Mouse (Mus musculus) skeletal muscle tissue, adult 2 months (tissue): Measurements from ENCODE around the gene Krtap12-1.
"Not testable (repeated sequence)": the region's sequence is repeated elsewhere in the genome, so short reads cannot be mapped to it uniquely, and the experiment has no call there.

ENCODE experiments used
- DNase-seq: peaks from one replicate; pipeline ENCODE4 v3.0.0-alpha.2; 2012; ENCODE audit warnings: low read depth, low spot score

Krtap12-1 gene

GRCm38 (mm10) chr10:77720299-77720698, at the start of gene Krtap12-1:
TSS of gene Krtap12-1 (plus strand) at chr10:77720599.
- not testable (repeated sequence) for DNase-seq

DNA sequence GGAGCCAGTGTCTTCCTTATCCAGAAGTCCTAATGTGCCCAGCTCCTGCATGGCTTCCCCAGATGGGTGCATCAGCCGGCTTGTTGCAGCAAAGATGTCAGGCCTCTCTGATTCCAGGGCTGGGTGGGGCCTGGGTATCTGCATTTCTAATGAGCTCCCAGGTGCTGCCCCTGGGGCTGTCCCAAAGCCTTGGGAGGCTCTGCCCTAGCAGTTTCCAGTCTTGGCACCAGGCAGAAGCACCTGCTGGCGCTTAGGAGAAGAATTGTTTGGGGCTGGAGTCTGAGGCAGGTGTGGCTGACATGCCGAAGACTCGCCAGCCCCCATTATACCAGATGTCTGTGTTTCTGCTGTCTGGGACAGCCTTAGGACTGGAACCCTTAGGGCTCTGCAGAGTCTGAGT, 49.7 kb upstream of the Krtap12-1 start:
- no peak for DNase-seq

- no peak for DNase-seq
These were observed 48.9 kb upstream of the Krtap12-1 start for GRCm38 (mm10) chr10:77671519-77671918.

- no peak for DNase-seq
These were observed 46.6 kb upstream of the Krtap12-1 start for GRCm38 (mm10) chr10:77673765-77674164.

DNA sequence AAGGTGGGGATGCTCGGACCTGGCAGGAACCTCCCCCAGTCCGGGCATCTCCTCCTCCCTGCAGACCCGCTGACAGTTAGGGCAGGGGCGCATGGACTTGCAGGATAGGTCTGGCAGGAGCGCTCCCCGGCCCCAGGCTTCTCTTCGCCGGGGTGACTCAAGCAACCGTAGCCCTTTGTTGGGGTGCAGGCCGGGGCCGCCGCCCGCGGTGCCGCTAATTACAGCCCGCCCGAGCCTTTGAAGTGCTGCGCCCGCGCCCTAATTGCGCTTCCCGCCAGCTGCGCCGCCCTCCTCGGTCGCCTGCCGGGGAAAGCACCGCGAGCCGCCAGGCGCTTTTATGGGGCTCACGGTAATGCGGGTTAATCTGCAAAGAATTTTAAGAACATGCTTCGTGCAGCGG, 42.8 kb upstream of the Krtap12-1 start:
- no peak for DNase-seq

GRCm38 (mm10) chr10:77682994-77683393, 37.4 kb upstream of the Krtap12-1 start:
- no peak for DNase-seq

GRCm38 (mm10) chr10:77684181-77684580, 36.2 kb upstream of the Krtap12-1 start:
- no peak for DNase-seq

GRCm38 (mm10) chr10:77685895-77686664, 34.3 kb upstream of the Krtap12-1 start, which contains the start of gene Tspear:
TSS of gene Tspear (plus strand) at chr10:77686569.
- no peak for DNase-seq

DNA sequence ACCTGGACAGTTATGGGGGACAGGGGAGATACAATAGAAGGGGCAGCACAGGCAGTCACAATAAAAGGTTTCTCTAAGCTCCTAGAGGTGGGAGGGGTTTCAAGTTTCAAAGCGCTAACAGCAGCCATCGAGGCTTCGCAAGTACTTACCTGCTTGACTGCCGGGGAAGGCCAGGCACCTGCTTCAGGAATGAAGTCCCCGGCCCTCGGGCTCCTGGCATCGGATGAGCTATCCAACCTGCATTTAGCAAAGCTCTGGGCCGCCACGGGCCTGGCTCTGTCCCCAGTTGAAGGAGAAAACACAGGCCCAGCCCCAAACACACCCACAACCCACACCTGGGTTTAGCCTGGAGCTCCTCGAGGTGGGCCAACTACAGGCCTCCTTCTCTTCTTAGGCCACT, 33.4 kb upstream of the Krtap12-1 start:
- no peak for DNase-seq

GRCm38 (mm10) chr10:77690356-77690807, 30.0 kb upstream of the Krtap12-1 start, which contains the start of gene Gm19402:
TSS of gene Gm19402 (minus strand) at chr10:77690757.
- DNase-seq = not testable (repeated sequence)

DNA sequence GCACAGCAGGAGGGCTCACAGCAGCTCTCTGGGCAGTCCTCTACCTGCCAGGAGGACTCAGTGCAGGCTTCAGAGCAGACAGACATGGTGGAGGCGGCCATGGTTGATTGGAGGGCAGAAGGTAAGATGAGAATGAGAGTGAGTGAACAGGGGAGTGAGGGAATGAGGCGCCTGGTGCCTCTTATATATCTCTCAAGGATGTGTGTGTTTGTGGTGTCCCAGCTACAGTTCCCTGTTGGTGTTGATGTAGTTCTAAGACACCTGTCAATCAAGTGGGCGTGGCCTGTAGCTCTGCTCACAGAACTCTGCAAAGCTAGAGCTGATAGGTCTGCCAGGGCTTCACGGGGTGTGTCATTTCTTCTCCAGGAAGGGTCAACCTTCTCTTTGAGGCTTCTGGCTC, 23.3 kb upstream of the Krtap12-1 start, which contains the start of gene Gm9508:
TSS of gene Gm9508 (minus strand) at position 101 of the 400 bp plus-strand sequence.
- no peak for DNase-seq

GRCm38 (mm10) chr10:77706326-77706725, 14.1 kb upstream of the Krtap12-1 start, which contains the start of gene Gm10272:
TSS of gene Gm10272 (plus strand) at chr10:77706626.
- DNase-seq = no peak

DNA sequence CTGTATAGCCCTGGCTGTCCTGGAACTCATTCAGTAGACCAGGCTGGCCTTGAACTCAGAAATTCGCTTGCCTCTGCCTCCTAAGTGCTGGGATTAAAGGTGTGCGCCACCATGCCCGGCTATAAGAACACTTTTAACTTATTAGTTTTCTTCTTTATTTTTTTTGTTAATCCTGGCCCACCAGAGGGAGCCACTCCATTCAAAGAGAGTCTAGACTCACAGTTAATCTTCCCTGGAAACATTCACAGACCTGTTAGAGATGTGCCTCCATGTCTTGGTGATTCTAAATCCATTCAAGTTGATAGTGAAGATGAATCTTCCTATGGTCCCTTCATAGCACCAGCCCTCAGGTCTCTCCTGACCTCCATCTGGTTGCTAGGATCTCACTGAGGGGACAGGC, 10.6 kb upstream of the Krtap12-1 start:
- DNase-seq = no peak

- DNase-seq = not testable (repeated sequence)
These were observed 9.2 kb upstream of the Krtap12-1 start, which contains the start of gene Gm10024 for GRCm38 (mm10) chr10:77711157-77711556. TSS of gene Gm10024 (plus strand) at chr10:77711457.

DNA sequence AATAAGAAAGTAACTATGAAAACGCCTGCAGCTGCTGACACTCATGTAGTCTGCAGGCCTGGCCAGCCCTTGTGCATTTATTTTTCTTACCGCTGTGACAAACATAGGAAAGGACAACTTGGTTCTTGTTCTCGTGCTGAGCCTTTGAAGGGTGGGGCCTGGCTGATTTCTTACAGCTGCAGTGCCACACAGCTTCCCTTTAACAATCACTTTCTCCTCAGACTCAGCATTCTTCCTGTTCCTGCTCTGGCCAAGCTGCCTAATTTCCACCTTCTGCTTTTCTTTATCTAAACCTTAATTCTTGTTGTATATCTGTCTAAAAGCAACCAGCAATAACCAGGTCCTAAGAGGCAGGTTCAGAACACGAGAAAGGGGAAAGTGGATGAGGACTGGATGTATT, 6.7 kb upstream of the Krtap12-1 start:
- no peak for DNase-seq

- no peak for DNase-seq
These were observed 4.9 kb upstream of the Krtap12-1 start, which contains the start of gene Gm10142 for GRCm38 (mm10) chr10:77715507-77715906. TSS of gene Gm10142 (plus strand) at chr10:77715807.

GRCm38 (mm10) chr10:77724855-77725254, 4.5 kb downstream of the Krtap12-1 start:
- no peak for DNase-seq

DNA sequence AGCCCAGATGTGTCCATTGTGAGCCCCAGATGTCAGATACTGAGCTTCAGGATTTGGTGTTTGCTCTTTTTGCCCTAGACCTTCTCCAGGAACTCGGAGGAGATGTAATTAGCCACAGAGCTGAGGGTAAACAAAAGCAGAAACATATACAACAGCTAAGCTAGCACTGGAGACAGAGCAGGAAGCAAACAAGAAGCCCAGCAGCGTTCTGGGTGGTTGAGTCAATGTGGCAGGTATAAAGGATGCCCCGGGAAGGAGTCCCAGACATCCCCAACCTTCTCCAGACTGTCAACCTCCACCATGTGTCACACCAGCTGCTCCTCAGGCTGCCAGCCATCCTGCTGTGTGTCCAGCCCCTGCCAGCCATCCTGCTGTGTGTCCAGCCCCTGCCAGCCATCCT, 5.8 kb downstream of the Krtap12-1 start, which contains the start of gene Gm10100:
TSS of gene Gm10100 (plus strand) at position 301 of the 400 bp plus-strand sequence.
- DNase-seq = no peak

DNA sequence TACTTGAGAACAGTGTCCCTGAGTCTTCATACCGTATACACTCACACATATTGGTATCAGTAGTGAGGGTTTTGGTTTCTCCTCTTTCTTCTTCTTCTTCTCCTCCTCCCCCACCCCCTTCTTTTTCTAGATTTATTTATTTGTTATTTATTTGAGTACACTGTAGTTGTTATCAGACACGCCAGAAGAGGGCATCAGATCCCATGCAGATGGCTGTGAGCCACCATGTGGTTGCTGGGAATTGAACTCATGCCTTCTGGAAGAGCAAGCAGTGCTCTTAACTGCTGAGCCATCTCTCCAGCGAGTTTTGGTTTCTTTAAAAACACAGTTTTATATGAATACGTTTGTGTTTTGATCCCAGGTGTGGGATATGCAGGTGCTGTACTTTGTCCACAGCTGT, 7.9 kb downstream of the Krtap12-1 start:
- DNase-seq = no peak

DNA sequence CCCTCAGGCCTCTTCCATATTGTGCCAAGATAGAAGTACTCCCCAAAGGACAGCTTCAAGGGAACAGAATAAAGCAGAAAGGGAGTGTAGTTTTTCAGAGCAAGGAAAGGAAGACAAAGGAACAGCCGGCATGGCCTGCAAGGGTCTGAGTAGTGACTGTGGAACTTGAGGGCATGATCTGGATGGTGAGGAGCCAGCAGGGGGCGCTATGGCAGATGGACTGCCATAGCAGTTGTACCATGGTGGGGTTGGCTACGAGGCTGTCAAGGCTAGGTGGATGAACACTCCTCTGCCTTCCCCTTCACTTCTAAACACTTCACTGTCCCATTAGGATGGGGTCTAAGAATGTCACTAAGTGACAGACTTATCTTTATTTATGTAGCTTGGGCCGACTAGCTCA, 8.8 kb downstream of the Krtap12-1 start:
- no peak for DNase-seq

- DNase-seq = no peak
These were observed 15.5 kb downstream of the Krtap12-1 start for GRCm38 (mm10) chr10:77735928-77736327.

DNA sequence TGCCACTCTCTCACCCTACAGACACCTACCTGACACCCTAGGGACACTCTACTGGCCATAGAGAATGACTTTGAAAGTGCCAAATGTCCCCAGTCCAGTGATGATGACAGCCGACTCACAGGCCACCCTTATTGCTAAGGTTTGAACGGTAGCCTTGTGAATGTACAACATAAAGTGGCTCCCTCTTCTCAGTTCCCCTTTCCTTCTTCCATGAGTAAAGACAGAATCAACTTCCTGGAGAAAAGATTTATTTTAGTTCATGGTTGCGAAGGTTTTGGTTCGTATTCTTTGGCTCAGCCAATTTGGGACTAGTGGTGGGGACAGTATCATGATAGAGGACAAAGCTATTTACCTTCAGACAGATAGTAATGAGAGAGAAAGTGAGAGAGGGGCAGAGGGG, 18.5 kb downstream of the Krtap12-1 start:
- DNase-seq = no peak
